Mouse (Mus musculus) stomach, embryonic 14.5 days (tissue): ENCODE data around the gene Rnf212. TPM values are rescaled to one million over a fixed set of nuclear protein-coding genes. Genes with fewer than 3 reads are reported as not detected.

Source experiments
- ATAC-seq: fragments of 200-750 bp; cut with Nextera tagmentation; 2 replicates; pipeline ENCODE4 v1.8.0; 2017; ENCODE audit warnings: low read depth, moderate TSS enrichment; ENCODE audit not compliant: insufficient number of reproducible peaks, insufficient read depth, low FRiP score
- H3K27ac ChIP-seq: fragments of 300-500 bp; sonication (generic); 2 replicates; pipeline ENCODE4 v1.5.1; 2014; ENCODE audit warnings: mild to moderate bottlenecking, low read length, moderate library complexity, mixed read lengths
- H3K27me3 ChIP-seq: fragments of 300-500 bp; sonication (generic); 2 replicates; pipeline ENCODE4 v1.6.1; 2014; ENCODE audit warnings: low read length, control low read depth, mixed read lengths; ENCODE audit not compliant: control insufficient read depth, insufficient read depth
- H3K36me3 ChIP-seq: fragments of 300-500 bp; sonication (generic); 2 replicates; pipeline ENCODE4 v1.6.1; 2014; ENCODE audit warnings: mild to moderate bottlenecking, control low read depth, low read length, moderate library complexity, mixed read lengths; ENCODE audit not compliant: control insufficient read depth, insufficient read depth
- H3K4me1 ChIP-seq: fragments of 300-500 bp; sonication (generic); 2 replicates; pipeline ENCODE4 v1.6.1; 2014; ENCODE audit warnings: low read length, control low read depth, mixed read lengths; ENCODE audit not compliant: control insufficient read depth, insufficient read depth
- H3K4me2 ChIP-seq: fragments of 300-500 bp; sonication (generic); replicated peaks from 2 replicates; pipeline ENCODE4 v1.6.1; 2014; ENCODE audit warnings: low read depth, low read length, control low read depth
- H3K4me3 ChIP-seq: fragments of 300-500 bp; sonication (generic); 2 replicates; pipeline ENCODE4 v1.5.1; 2014; ENCODE audit warnings: low read depth, low read length, control low read depth
- H3K9ac ChIP-seq: fragments of 300-500 bp; sonication (generic); replicated peaks from 2 replicates; pipeline ENCODE4 v1.6.1; 2014; ENCODE audit warnings: low read depth, mild to moderate bottlenecking, control low read depth, low read length, moderate library complexity, mixed read lengths
- H3K9me3 ChIP-seq: fragments of 300-500 bp; sonication (generic); 2 replicates; pipeline ENCODE4 v1.6.1; 2016; ENCODE audit warnings: low read depth, low read length, control low read depth; ENCODE audit not compliant: control insufficient read depth
- WGBS: fragments of 180-500 bp; shearing (Covaris S2); extraction: QIAGEN DNeasy Blood & Tissue Kit; methylation state at CpG from one replicate; pipeline ENCODE4 v1.1.7; 2014; 5-methylcytosine and 5-hydroxymethylcytosine counted together
- polyA plus RNA-seq: library from polyadenylated mRNA; unstranded; fragments of >200 nt; fragmentation: Nextera tagmentation; extraction: Ambion mirVana; gene quantifications from 2 replicates; pipeline ENCODE4 v1.2.1, GENCODE M21; 2014

Rnf212 gene
- polyA plus RNA-seq, 1 experiment from 2014 or later = not detected

DNA sequence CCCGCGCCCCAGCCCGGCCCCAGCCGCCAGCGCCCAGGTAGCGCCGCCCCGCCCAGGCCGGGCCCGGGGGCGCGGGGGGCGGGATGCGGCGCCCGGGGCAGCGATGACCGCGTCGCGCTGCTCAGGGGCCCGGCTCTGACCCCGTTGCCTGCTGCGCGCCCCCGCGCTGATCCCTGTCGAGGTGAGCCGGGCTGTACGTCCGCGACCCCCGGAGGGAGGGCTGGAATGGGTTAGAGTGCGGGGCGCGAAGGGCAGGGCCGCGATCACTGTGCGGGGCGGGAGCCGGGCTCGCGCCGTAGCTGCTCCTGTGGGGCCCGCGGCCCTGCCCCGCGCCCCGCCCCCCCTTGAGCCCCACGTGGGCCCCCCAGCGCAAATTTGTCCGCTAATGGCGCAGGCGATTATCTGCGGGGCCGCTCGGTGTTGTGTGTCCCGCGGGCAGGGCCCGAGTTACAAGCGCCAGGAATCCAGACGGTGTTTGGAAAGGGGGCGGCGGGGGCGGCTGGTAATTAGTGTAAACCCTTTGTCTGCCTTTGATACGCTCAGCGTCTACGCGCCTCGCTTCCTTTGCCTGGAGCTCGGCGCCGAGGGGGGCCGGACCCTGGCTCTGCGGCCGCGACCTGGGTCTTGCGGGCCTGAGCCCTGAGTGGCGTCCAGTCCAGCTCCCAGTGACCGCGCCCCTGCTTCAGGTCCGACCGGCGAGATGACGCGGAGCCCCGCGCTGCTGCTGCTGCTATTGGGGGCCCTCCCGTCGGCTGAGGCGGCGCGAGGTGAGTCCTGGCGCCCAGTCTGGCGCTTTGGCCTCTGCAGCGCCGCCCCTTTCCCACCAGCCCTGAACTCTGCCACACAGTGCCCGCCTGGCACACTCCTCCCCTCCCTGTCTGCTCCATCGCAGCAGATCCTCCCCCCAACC lies 80.2 kb downstream of the Rnf212 start:
- WGBS = under 1% methylated on average over 70 of the region's 99 CpGs
- H3K4me1 ChIP-seq = peaks cover 36% of the 10 kb centered on the region; the same call in 1 of the 2 replicates

DNA sequence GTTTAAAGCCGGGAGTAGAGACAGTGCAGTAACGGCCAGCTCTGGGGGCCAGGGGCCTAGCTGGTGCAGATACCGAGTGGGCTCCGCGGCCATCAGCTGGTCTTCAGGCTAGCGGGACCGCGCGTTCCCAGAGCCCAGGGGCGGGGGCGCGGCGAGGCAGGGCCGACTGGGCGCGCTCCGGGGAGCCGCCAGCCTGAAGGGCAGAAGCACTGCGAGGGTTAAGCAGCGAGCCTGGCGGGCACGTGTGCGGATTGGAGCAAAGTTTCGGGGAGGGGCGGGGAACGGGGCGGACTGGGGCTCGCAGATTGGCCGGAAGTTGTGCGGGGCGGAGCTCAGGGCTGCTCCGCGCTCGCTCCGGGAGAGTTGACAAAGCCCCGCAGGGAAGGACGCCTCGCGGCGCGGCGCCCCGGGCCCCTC lies 80.9 kb downstream of the Rnf212 start:
- Histone ChIP-seq H3K27me3 (no peaks in the 10 kb centered on the region), H3K9ac (peak overlapping the region; percentile 81), H3K4me2 (peak overlapping the region; percentile 76), H3K36me3 (no peaks in the 10 kb centered on the region), H3K9me3 (no peaks in the 10 kb centered on the region), H3K4me3 (peak overlapping the region; percentile 77), H3K27ac (no peak overlapping the region), H3K4me1 (peaks cover 36% of the 10 kb centered on the region; the same call in 1 of the 2 replicates)
- ATAC-seq = peak; percentile 95
- 1% methylated on average over 38 of the region's 43 CpGs for WGBS

More for the DNA sequence above, 80.2 kb downstream of the Rnf212 start:
- peak overlapping the region; percentile 76 for H3K4me2 ChIP-seq
- no peaks in the 10 kb centered on the region for H3K9me3 ChIP-seq
- H3K36me3 ChIP-seq = no peaks in the 10 kb centered on the region
- peak overlapping the region; percentile 45; the same call in 1 of the 2 replicates for H3K27ac ChIP-seq
- no peaks in the 10 kb centered on the region for H3K27me3 ChIP-seq
- H3K9ac ChIP-seq = peak overlapping the region; percentile 81
- H3K4me3 ChIP-seq = peak overlapping the region; percentile 77
- peak; percentile 35 for ATAC-seq

DNA sequence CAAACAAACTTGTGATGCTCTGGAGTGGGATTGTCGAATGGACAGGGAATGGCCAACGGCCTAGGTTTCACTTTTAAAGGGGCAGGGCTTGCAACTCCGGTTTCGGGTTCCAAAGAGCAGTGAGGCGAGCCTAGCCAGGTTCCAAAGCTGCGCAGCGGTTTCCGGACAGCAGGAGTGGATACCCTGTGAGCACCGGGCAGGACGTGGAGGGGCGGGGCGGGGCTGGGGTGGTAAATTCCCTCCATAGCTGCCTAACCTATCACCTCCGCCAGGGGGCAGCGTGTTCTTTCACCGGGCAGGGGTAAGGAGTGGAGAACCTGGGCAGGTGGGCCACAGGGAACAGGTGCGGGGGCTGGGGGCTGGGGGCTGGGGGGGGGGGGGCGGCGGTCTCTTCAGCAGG lies 82.5 kb downstream of the Rnf212 start, which contains the start of gene Fgfrl1:
TSS of gene Fgfrl1 (plus strand) at position 112 of the 400 bp plus-strand sequence.
- Histone ChIP-seq H3K27ac (no peak within 1 kb of the TSS), H3K4me1 (peaks cover 30% of the 10 kb centered on the region; the same call in 1 of the 2 replicates), H3K9me3 (no peaks in the 10 kb centered on the region), H3K36me3 (no peaks in the 10 kb centered on the region), H3K4me2 (peak within 1 kb of the TSS; percentile 48), H3K9ac (no peak within 1 kb of the TSS), H3K27me3 (no peaks in the 10 kb centered on the region), H3K4me3 (peak within 1 kb of the TSS; percentile 77)
- WGBS = 3% methylated on average over 18 of the region's 18 CpGs
- no peak for ATAC-seq

DNA sequence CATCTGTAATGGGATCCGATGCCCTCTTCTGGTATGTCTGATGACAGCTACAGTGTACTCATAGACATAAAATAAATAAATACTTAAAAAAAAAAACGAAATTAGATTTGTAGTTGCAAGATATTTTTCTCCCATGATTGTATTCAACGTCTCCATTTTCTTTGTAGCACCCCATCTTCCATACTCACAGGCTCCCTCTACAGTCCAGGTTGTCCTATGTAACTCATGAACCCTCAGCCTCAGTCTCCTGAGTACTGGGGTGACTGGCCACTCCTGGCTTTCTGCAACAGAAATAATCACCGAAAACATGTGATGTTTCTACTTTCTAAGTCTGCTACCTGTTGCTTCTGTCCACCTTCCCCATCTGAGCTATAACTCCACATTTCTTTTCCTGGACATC lies 83.6 kb downstream of the Rnf212 start:
- 67% methylated on average over 4 of the region's 4 CpGs for WGBS

DNA sequence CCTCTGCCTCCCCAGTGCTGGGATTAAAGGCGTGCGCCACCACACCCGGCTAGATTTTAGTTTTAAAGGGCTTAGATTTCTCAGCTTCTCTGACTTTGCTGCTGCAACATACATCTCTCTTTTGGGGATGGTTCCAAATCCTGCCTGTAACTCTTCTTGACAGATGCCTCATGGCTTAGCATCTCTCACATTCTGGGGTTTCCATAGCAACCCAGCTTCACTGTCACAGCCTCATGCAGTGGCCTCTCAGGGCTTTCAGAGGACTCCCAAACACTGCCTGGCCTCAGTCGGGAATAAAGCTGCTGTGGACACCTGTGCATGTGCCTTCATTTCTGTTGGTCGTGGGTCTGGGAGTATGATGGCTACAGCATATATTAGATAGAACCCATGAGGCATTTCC lies 85.7 kb downstream of the Rnf212 start:
- H3K36me3 ChIP-seq = no peaks in the 10 kb centered on the region
- whole genome bisulfite sequencing = 72% methylated on average over 5 of the region's 5 CpGs
- no peak overlapping the region for H3K9ac ChIP-seq
- no peak overlapping the region for H3K4me3 ChIP-seq
- ATAC-seq = no peak
- no peak overlapping the region for H3K27ac ChIP-seq
- H3K27me3 ChIP-seq = no peaks in the 10 kb centered on the region
- H3K4me1 ChIP-seq = 0 out of 2 replicates have a peak, but pooled peaks cover 9% of the 10 kb centered on the region
- H3K9me3 ChIP-seq = no peaks in the 10 kb centered on the region
- no peak overlapping the region for H3K4me2 ChIP-seq

More for the DNA sequence above, 83.6 kb downstream of the Rnf212 start:
- no peaks in the 10 kb centered on the region for H3K9me3 ChIP-seq
- no peak overlapping the region for H3K27ac ChIP-seq
- no peak overlapping the region for H3K4me2 ChIP-seq
- no peak overlapping the region for H3K9ac ChIP-seq
- no peak for ATAC-seq
- no peak overlapping the region for H3K4me3 ChIP-seq
- no peaks in the 10 kb centered on the region for H3K36me3 ChIP-seq
- H3K4me1 ChIP-seq = peaks cover 20% of the 10 kb centered on the region; the same call in 1 of the 2 replicates
- no peaks in the 10 kb centered on the region for H3K27me3 ChIP-seq

DNA sequence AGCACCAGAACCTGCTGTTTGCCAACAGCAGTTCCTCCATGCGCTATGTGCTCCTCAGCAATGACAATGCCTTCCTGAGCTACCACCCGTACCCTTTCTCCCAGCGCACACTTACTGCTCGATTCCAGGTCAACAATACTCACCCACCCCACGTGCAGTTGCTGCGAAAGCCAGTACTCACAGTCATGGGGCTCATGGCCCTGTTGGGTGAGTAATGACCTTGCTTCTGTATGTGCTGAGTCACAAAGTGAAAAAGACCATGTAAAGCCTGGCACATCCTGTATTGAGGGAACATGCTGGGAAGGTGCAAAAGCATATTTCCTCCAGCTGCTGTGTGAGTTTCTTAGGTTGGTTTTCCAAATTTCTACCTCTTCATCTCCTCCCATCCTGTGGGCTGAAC lies 93.9 kb downstream of the Rnf212 start:
- 89% methylated on average over 6 of the region's 6 CpGs for WGBS
- Histone ChIP-seq H3K9me3 (no peaks in the 10 kb centered on the region), H3K27ac (no peak overlapping the region), H3K9ac (no peak overlapping the region), H3K4me2 (no peak overlapping the region), H3K27me3 (no peaks in the 10 kb centered on the region), H3K36me3 (peaks cover 4% of the 10 kb centered on the region; the same call in 1 of the 2 replicates), H3K4me3 (no peak overlapping the region), H3K4me1 (peaks cover 9% of the 10 kb centered on the region; the same call in 1 of the 2 replicates)
- ATAC-seq = no peak

DNA sequence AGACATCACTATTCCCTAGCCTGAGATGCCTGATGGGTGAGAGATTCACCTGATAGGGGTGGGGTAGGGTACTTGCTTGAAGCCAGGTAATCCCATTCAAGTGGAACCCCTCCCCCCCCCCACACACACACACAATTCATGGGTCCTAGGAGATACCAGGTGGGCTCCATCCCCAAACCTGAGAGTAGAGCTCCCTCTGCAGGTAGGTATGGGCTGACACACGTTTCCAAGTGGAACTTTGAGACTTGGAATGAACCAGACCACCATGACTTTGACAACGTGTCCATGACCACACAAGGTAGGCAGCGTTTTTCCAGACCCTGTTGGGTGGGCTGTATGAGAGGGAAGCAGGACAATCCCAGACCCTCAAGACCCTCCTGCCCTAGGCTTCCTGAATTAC lies 94.9 kb downstream of the Rnf212 start:
- ATAC-seq = no peak
- Histone ChIP-seq H3K9me3 (no peaks in the 10 kb centered on the region), H3K27me3 (no peaks in the 10 kb centered on the region), H3K27ac (no peak overlapping the region), H3K9ac (no peak overlapping the region), H3K4me2 (no peak overlapping the region), H3K4me1 (peaks cover 9% of the 10 kb centered on the region; the same call in 1 of the 2 replicates), H3K36me3 (peaks cover 4% of the 10 kb centered on the region; the same call in 1 of the 2 replicates), H3K4me3 (no peak overlapping the region)
- WGBS = 51% methylated on average over 3 of the region's 3 CpGs
